Mouse (Mus musculus): ENCODE results near the gene Rnh1.

Rnh1 gene

GRCm38 (mm10) chr7:141117636-141118035 is 55.0 kb downstream of the Rnh1 start, which contains the start of gene Ano9:
TSS of gene Ano9 (minus strand) at chr7:141117806.
- in situ Hi-C loops (cut with MboI, MseI): no loop called here

- in situ Hi-C loops (cut with MboI, MseI): no loop called here
These were observed 56.8 kb downstream of the Rnh1 start for GRCm38 (mm10) chr7:141115874-141116273.
